Mouse (Mus musculus) CD4-positive, CD25-positive, alpha-beta regulatory T cell (primary cell): Measurements from ENCODE around the gene Calhm2. TPM values are rescaled to one million over a fixed set of nuclear protein-coding genes. Genes with fewer than 3 reads are reported as not detected.

Experiments
- polyA plus RNA-seq: library from polyadenylated mRNA; unstranded; fragments of 100-300 nt; shearing (Covaris generic); gene quantifications from one replicate; pipeline ENCODE4 v1.2.1, GENCODE M21; 2017

The Calhm2 gene
- polyA plus RNA-seq = 18.8 TPM

GRCm38 (mm10) chr19:47137771-47138421 is at the start of gene Calhm2:
Gene Calhm2, minus strand, starts transcription at chr19:47138294.

GRCm38 (mm10) chr19:47178431-47179271 is 40.6 kb upstream of the Calhm2 start, which contains the start of gene Neurl1a:
Gene Neurl1a, plus strand, starts transcription at chr19:47178820.

GRCm38 (mm10) chr19:47157664-47158063 is 19.6 kb upstream of the Calhm2 start, which contains the start of gene Calhm3:
Gene Calhm3, minus strand, starts transcription at chr19:47157764.

GRCm38 (mm10) chr19:47144154-47144553 is 6.1 kb upstream of the Calhm2 start, which contains the start of gene Calhm1:
Gene Calhm1, minus strand, starts transcription at chr19:47144254.

GRCm38 (mm10) chr19:47090550-47091156 is 47.4 kb downstream of the Calhm2 start, which contains the start of the genes Usmg5 and Pdcd11:
Gene Usmg5, minus strand, starts transcription at chr19:47090647.
Gene Pdcd11, plus strand, starts transcription at chr19:47090768.

GRCm38 (mm10) chr19:47067096-47067882 is 70.8 kb downstream of the Calhm2 start, which contains the start of gene Taf5:
Gene Taf5, plus strand, starts transcription at chr19:47067746.

Other genes with a start within 250 kb of the Calhm2 start
- gene Ina, start 123.6 kb downstream of the Calhm2 start, polyA plus RNA-seq = 0.11 TPM
- 40.7 TPM for gene Nt5c2, start 123.1 kb downstream of the Calhm2 start, polyA plus RNA-seq
- gene Pcgf6, start 87.4 kb downstream of the Calhm2 start, polyA plus RNA-seq = 37.7 TPM
- 16.6 TPM for gene Taf5, start 70.5 kb downstream of the Calhm2 start, polyA plus RNA-seq
- 395 TPM for gene Usmg5, start 47.6 kb downstream of the Calhm2 start, polyA plus RNA-seq
- gene Pdcd11, start 47.5 kb downstream of the Calhm2 start, polyA plus RNA-seq = 18.0 TPM
- not detected for gene Calhm1, start 6.0 kb upstream of the Calhm2 start, polyA plus RNA-seq
- not detected for gene Calhm3, start 19.5 kb upstream of the Calhm2 start, polyA plus RNA-seq
- gene Neurl1a, start 40.5 kb upstream of the Calhm2 start, polyA plus RNA-seq = 0.11 TPM